Mouse (Mus musculus) spleen, postnatal 36 days (tissue): ENCODE measurements around the gene H2al2a.
"Not testable (repeated sequence)": the region's sequence is repeated elsewhere in the genome, so short reads cannot be mapped to it uniquely, and the experiment has no call there.

Experiments
- DNase-seq, 2 experiments: peaks; one replicate each; pipeline ENCODE4 v3.0.0; 2022; ENCODE audit warnings: low spot score in 2 of 2, mixed read lengths in 1 of 2

Gene H2al2a

GRCm38 (mm10) chr2:17977645-17978044, 19.1 kb downstream of the H2al2a start:
- not testable (repeated sequence) for DNase-seq

GRCm38 (mm10) chr2:17975601-17976327, 21.0 kb downstream of the H2al2a start:
- no peak for DNase-seq

- no peak for DNase-seq
Measured at GRCm38 (mm10) chr2:17973868-17974440, 22.8 kb downstream of the H2al2a start.

- no peak for DNase-seq
Measured at GRCm38 (mm10) chr2:17973246-17973645, 23.5 kb downstream of the H2al2a start.

- no peak for DNase-seq
Measured at GRCm38 (mm10) chr2:17972843-17973242, 23.9 kb downstream of the H2al2a start.

GRCm38 (mm10) chr2:17971407-17971806, 25.4 kb downstream of the H2al2a start:
- DNase-seq: no peak

GRCm38 (mm10) chr2:17970662-17971061, 26.1 kb downstream of the H2al2a start:
- no peak for DNase-seq

GRCm38 (mm10) chr2:17970187-17970586, 26.6 kb downstream of the H2al2a start:
- no peak for DNase-seq

- DNase-seq: no peak
Measured at GRCm38 (mm10) chr2:17968571-17968970, 28.2 kb downstream of the H2al2a start.

GRCm38 (mm10) chr2:17968037-17968436, 28.7 kb downstream of the H2al2a start:
- DNase-seq: not testable (repeated sequence)

- no peak for DNase-seq
Measured at GRCm38 (mm10) chr2:17959501-17959900, 37.3 kb downstream of the H2al2a start.

- no peak for DNase-seq
Measured at GRCm38 (mm10) chr2:17946875-17947274, 49.9 kb downstream of the H2al2a start.
